Mouse (Mus musculus): ENCODE data around the gene Actrt3.
"Not testable (repeated sequence)": the region's sequence is repeated elsewhere in the genome, so short reads cannot be mapped to it uniquely, and the experiment has no call there.

Actrt3 gene

DNA sequence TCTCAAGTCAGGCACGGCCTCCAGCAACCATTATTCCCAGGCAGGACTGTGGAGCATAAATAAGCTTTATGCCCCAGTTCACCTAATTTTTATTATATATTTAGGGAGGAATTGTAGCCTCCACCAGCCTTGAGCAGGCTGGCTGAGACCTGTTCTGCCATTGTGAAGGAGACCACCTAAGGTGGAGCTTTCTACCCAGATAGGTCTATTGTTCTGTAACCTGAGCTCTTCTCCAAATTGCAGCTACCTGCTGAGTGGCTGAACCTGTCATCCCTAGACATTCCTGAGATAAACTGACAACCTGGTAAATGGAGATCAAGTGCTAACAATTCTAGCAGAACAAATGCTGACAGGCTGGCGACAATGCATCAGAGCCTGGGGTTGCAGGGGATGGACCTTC is 33.4 kb downstream of the Actrt3 start:
- not testable (repeated sequence) for DNase-seq

DNA sequence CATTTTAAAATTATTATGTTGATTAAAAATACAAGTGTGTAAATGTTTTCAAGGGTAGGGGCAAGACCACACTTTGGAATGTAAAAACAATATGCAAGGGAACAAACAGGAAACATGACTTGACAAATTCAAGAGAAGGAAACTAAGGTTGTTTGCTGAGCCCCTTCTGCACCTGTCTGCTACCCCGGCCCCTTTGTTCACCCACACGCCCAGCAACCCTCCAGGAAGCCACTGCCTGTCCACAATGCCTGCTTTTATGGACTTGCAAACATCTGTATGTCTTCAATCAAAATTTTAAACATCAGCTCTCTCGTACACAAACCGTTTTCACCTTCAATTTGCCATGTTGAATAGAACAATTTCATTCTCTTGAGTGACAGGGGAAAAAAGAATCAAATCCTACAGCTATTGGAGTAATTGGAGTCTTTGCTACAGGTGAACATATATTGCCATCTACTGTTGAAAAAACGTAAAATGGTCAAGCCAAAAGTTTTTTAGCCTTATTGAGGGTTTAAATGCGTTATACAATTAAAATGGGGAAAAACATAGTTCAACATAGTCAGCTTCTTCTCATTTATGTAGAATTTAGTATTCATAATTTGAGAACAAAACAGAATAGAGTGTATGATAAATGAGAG is 38.9 kb downstream of the Actrt3 start:
- DNase-seq, result no peak

DNA sequence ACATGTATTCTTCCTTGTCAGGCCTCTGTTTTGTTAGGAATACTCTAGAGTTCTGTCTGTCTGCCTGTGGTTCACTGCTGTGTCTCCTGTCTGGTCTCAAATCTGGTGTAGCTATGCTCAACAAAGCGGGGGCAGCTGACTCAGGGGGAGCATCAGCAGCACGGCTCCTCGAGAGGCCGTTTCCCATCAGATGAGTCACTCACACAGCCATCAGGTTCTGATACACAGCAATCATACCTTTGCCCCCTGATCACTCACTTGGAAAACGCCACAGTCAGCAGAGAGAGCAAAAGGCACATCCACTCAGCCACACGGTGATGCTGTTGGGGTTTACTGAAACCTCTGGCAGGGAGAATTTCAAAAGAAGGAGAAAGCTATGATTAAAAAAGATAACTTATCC is 46.0 kb downstream of the Actrt3 start:
- no peak for DNase-seq

DNA sequence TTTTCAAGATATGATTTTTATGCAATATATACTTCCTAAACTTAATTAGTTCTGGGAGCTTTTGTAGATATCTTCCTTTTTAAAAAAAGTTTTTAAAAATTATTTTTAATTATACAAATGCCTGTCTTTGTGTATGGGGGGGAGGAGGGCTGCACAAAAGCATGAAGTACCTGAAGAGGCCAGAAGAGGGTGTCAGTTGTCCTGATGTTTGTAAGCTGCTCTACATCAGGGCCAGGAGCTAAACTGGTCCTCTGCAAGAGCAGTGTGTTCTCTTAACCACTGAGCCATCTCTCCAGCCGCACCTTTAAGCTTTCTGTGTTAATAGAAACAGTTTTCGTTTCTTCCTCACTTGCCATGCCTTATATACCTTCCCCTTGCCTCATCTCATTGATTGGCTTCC is 49.5 kb downstream of the Actrt3 start:
- DNase-seq, result no peak

DNA sequence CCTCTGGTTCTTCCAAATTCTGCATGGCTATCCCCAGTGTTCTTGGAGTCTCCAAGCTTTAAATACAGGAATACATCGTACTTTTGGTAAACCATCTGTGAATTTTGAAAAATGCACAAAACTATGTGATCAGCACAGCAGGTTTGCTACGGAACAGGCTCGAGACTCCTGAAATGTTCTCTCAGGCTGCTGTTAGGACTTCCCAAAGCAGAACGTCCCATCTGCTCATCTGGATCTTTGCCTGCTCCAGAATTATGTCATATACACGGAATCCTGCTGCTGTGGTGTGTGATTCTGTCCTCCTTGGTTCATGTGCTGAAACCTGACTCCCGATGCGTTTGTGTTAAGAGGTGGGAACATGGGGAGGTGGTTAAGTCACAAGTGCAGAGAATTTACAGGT is 50.8 kb downstream of the Actrt3 start:
- DNase-seq, result no peak

DNA sequence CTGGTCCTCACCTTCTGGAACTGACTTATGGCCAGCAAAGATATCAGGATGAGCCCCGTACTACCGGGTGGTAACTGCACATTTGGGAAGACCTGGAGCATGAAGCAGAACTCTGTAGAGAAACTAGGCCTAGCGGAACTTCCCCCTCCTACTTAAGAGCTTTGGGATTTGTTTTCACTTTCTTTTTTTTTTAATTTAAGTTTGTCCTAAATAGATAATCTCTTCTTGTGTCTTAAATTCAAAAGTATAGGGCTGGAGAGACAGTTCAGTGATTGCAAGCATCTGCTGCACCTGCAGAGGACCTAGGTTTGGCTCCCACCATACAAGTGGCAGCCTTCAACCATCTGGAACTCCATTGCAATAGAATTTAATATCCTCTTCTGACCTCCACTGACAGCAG is 51.8 kb downstream of the Actrt3 start, which contains the start of gene Mecom:
Gene Mecom (minus strand): TSS at position 101 of the 400 bp plus-strand sequence.
- DNase-seq, result no peak
